Mouse (Mus musculus): Measurements from ENCODE around the gene Khdrbs1.

GRCm38 (mm10) chr4:129695815-129696157 is 46.3 kb downstream of the Khdrbs1 start:
- TF ChIP-seq CTCF (IDR thresholded peaks at IDR 0.05; ENCODE audit: extremely low read depth, insufficient read depth, insufficient read length, insufficient replicate concordance) (no peak), POLR2A (IDR thresholded peaks at IDR 0.05; ENCODE audit: low read depth, low read length) (no peak)

All from spleen, adult 2 months (tissue).